Mouse (Mus musculus) kidney, adult 2 months (tissue): Measurements from ENCODE around the gene Clcn2. TPM values are rescaled to one million over a fixed set of nuclear protein-coding genes. Genes with fewer than 3 reads are reported as not detected.
"Not testable (repeated sequence)": the region's sequence is repeated elsewhere in the genome, so short reads cannot be mapped to it uniquely, and the experiment has no call there.

ENCODE experiments used
- DNase-seq: peaks from one replicate; pipeline ENCODE4 v3.0.0; 2021
- H3K27ac ChIP-seq: fragments of 200-500 bp; 2 replicates; pipeline ENCODE4 v1.5.1; 2012; ENCODE audit warnings: low read depth, low read length, control low read depth, inconsistent platforms; ENCODE audit not compliant: insufficient read depth
- H3K27me3 ChIP-seq: fragments of 200-500 bp; replicated peaks from 2 replicates; pipeline ENCODE4 v1.6.1; 2012; ENCODE audit warnings: mild to moderate bottlenecking, moderate library complexity, low read length, inconsistent platforms; ENCODE audit not compliant: control insufficient read depth, insufficient read depth
- H3K36me3 ChIP-seq: fragments of 200-500 bp; 2 replicates; pipeline ENCODE4 v1.6.1; 2012; ENCODE audit warnings: mild to moderate bottlenecking, moderate library complexity, low read length, inconsistent platforms; ENCODE audit not compliant: control insufficient read depth, insufficient read depth
- H3K4me1 ChIP-seq: fragments of 200-500 bp; 2 replicates; pipeline ENCODE4 v1.6.1; 2011; ENCODE audit warnings: low read length; ENCODE audit not compliant: control insufficient read depth, insufficient read depth
- H3K4me3 ChIP-seq: fragments of 200-500 bp; 2 replicates; pipeline ENCODE4 v1.5.1; 2011; ENCODE audit warnings: mild to moderate bottlenecking, low read depth, low read length, control low read depth; ENCODE audit not compliant: insufficient read depth
- CTCF ChIP-seq: fragments of 200-500 bp; conservative IDR thresholded peaks from 2 replicates; pipeline ENCODE4 v1.5.1; 2011; ENCODE audit warnings: low read depth, mild to moderate bottlenecking, control low read depth, low read length, moderate library complexity, mixed read lengths; ENCODE audit not compliant: insufficient read depth, insufficient read length
- POLR2A ChIP-seq: fragments of 200-500 bp; IDR thresholded peaks from one replicate; pipeline ENCODE4 v1.6.1; 2011; ENCODE audit warnings: low read depth, low read length, control low read depth
- WGBS: fragments of 180-500 bp; shearing (Covaris S2); methylation state at CpG from one replicate; pipeline ENCODE4 v1.1.7; 2018; 5-methylcytosine and 5-hydroxymethylcytosine counted together
- polyA plus RNA-seq: library from polyadenylated mRNA; depleted of rRNA; stranded (reverse); fragments of >200 nt; gene quantifications from 2 replicates; pipeline ENCODE4 v1.2.3, GENCODE M21; 2012; rRNA removed

Clcn2 gene
- polyA plus RNA-seq, 1 experiment: 21.4 TPM

GRCm38 (mm10) chr16:20672500-20672902 lies 45.0 kb downstream of the Clcn2 start:
- TF ChIP-seq CTCF (no peak), POLR2A (peak; percentile 40)
- Histone ChIP-seq H3K27ac (no peak overlapping the region), H3K27me3 (no peaks in the 10 kb centered on the region), H3K4me1 (peaks cover 5% of the 10 kb centered on the region; the same call in 1 of the 2 replicates), H3K4me3 (peak overlapping the region; percentile 98), H3K36me3 (peaks cover 1% of the 10 kb centered on the region; the same call in 1 of the 2 replicates)
- WGBS: under 1% methylated on average over 38 of the region's 38 CpGs
- peak; percentile 98 for DNase-seq

- Histone ChIP-seq H3K4me3 (no peak overlapping the region), H3K4me1 (peaks cover 5% of the 10 kb centered on the region; the same call in 1 of the 2 replicates), H3K36me3 (peaks cover 1% of the 10 kb centered on the region; the same call in 1 of the 2 replicates), H3K27me3 (no peaks in the 10 kb centered on the region), H3K27ac (no peak overlapping the region)
- 25% methylated on average over 6 of the region's 6 CpGs for WGBS
- TF ChIP-seq CTCF (no peak), POLR2A (no peak)
- no peak for DNase-seq
Measured at GRCm38 (mm10) chr16:20671886-20672285, 45.7 kb downstream of the Clcn2 start.

- H3K27ac ChIP-seq: no peak overlapping the region
- no peak overlapping the region for H3K4me3 ChIP-seq
- H3K27me3 ChIP-seq: no peaks in the 10 kb centered on the region
- H3K36me3 ChIP-seq: no peaks in the 10 kb centered on the region
- 85% methylated on average over 3 of the region's 3 CpGs for WGBS
- peaks cover 5% of the 10 kb centered on the region; the same call in 1 of the 2 replicates for H3K4me1 ChIP-seq
- DNase-seq: no peak
- TF ChIP-seq CTCF (no peak), POLR2A (no peak)
Measured at GRCm38 (mm10) chr16:20670291-20670690, 47.3 kb downstream of the Clcn2 start.

- H3K36me3 ChIP-seq, DNase-seq, H3K4me3 ChIP-seq, H3K27me3 ChIP-seq, H3K4me1 ChIP-seq, H3K27ac ChIP-seq: not testable (repeated sequence)
- WGBS: over 99% methylated on average over 5 of the region's 6 CpGs
Measured at GRCm38 (mm10) chr16:20668013-20668412, 49.5 kb downstream of the Clcn2 start, which contains the start of gene Eif4g1. Gene Eif4g1 (plus strand): TSS chr16:20668313.

- Histone ChIP-seq H3K27ac (no peak overlapping the region), H3K4me3 (no peak overlapping the region), H3K27me3 (no peaks in the 10 kb centered on the region), H3K4me1 (no peaks in the 10 kb centered on the region; the same call in 1 of the 2 replicates), H3K36me3 (peaks cover 18% of the 10 kb centered on the region)
- TF ChIP-seq POLR2A (no peak), CTCF (no peak)
- DNase-seq: no peak
- 92% methylated on average over 4 of the region's 4 CpGs for WGBS
Measured at GRCm38 (mm10) chr16:20657661-20658060, 59.9 kb downstream of the Clcn2 start.

GRCm38 (mm10) chr16:20653315-20653714 lies 64.2 kb downstream of the Clcn2 start:
- Histone ChIP-seq H3K4me3 (no peak overlapping the region), H3K36me3 (peaks cover 15% of the 10 kb centered on the region), H3K4me1 (no peaks in the 10 kb centered on the region; the same call in 1 of the 2 replicates), H3K27ac (no peak overlapping the region), H3K27me3 (no peaks in the 10 kb centered on the region)
- 47% methylated on average over 2 of the region's 2 CpGs for WGBS
- DNase-seq: no peak
- TF ChIP-seq CTCF (no peak), POLR2A (no peak)

Other genes starting within 250 kb of the Clcn2 start
- gene Eif2b5, start 218.9 kb downstream of the Clcn2 start, polyA plus RNA-seq: 30.4 and 33.9 TPM in 2 replicates
- 33.5 and 37.4 TPM in 2 replicates for gene Dvl3, start 200.8 kb downstream of the Clcn2 start, polyA plus RNA-seq
- 639 and 682 TPM in 2 replicates for gene Ap2m1, start 182.3 kb downstream of the Clcn2 start, polyA plus RNA-seq
- 39.0 and 45.1 TPM in 2 replicates for gene Abcf3, start 169.2 kb downstream of the Clcn2 start, polyA plus RNA-seq
- 0.14 and 0.33 TPM in 2 replicates for gene Vwa5b2, start 128.3 kb downstream of the Clcn2 start, polyA plus RNA-seq
- 16.4 and 18.1 TPM in 2 replicates for gene Eef1akmt4, start 106.2 kb downstream of the Clcn2 start, polyA plus RNA-seq
- gene Gm49333, start 106.1 kb downstream of the Clcn2 start, polyA plus RNA-seq: 0.30 TPM in 1 of 2 replicates, not detected in the other
- gene Alg3, start 106.0 kb downstream of the Clcn2 start, polyA plus RNA-seq: 21.8 and 23.2 TPM in 2 replicates
- gene Camk2n2, start 96.5 kb downstream of the Clcn2 start, polyA plus RNA-seq: 5.4 and 5.8 TPM in 2 replicates
- 0.37 TPM in 1 of 2 replicates, not detected in the other for gene Ece2, start 87.9 kb downstream of the Clcn2 start, polyA plus RNA-seq
- gene Psmd2, start 66.1 kb downstream of the Clcn2 start, polyA plus RNA-seq: 90.4 and 96.9 TPM in 2 replicates
- 262 and 316 TPM in 2 replicates for gene Eif4g1, start 49.4 kb downstream of the Clcn2 start, polyA plus RNA-seq
- gene Fam131a, start 24.5 kb downstream of the Clcn2 start, polyA plus RNA-seq: 3.6 and 4.7 TPM in 2 replicates
- 14.0 and 22.4 TPM in 2 replicates for gene Polr2h, start 81 bp downstream of the Clcn2 start, polyA plus RNA-seq
- 7.2 and 10.7 TPM in 2 replicates for gene Chrd, start 15.4 kb upstream of the Clcn2 start, polyA plus RNA-seq
- 17.1 and 17.7 TPM in 2 replicates for gene Thpo, start 16.8 kb upstream of the Clcn2 start, polyA plus RNA-seq